Mouse (Mus musculus) heart, adult 2 months (tissue): ENCODE measurements around the gene Filip1l.

ENCODE experiments used
- CTCF ChIP-seq: fragments of 200-600 bp; IDR thresholded peaks from 2 replicates; pipeline ENCODE4 v1.8.1; 2022; ENCODE audit warnings: antibody characterized with exemption, mild to moderate bottlenecking, moderate library complexity
- POLR2A ChIP-seq: fragments of 200-500 bp; IDR thresholded peaks from 2 replicates; pipeline ENCODE4 v1.6.1; 2011; ENCODE audit warnings: mild to moderate bottlenecking, low read depth, low read length, control low read depth; ENCODE audit not compliant: insufficient read depth

GRCm38 (mm10) chr16:57469869-57470268, 117.0 kb downstream of the Filip1l start:
- TF ChIP-seq CTCF, result no peak
- no peak for TF ChIP-seq POLR2A
